Mouse (Mus musculus) cerebellum, postnatal 36 days (tissue): ENCODE data around the gene Gm28434.

Experiments
- DNase-seq, 2 experiments: peaks; one replicate each; pipeline ENCODE4 v3.0.0; 2021 to 2022; ENCODE audit warnings: mixed read lengths in 2 of 2

The Gm28434 gene

GRCm38 (mm10) chr5:87969201-87969600, at the start of gene Gm28434, which contains the start of gene 2310003L06Rik:
Gm28434 (plus strand) TSS chr5:87969517.
2310003L06Rik (plus strand) TSS chr5:87969459.
- DNase-seq, result no peak

GRCm38 (mm10) chr5:87925372-87925771, 43.9 kb upstream of the Gm28434 start, which contains the start of gene Csn3:
Csn3 (plus strand) TSS chr5:87925579.
- no peak for DNase-seq

GRCm38 (mm10) chr5:87931603-87932002, 37.7 kb upstream of the Gm28434 start:
- no peak for DNase-seq

GRCm38 (mm10) chr5:87940752-87941151, 28.6 kb upstream of the Gm28434 start:
- DNase-seq, result no peak

GRCm38 (mm10) chr5:87942515-87942914, 26.8 kb upstream of the Gm28434 start:
- DNase-seq, result no peak

- no peak for DNase-seq
These were observed 17.5 kb upstream of the Gm28434 start for GRCm38 (mm10) chr5:87951836-87952235.

GRCm38 (mm10) chr5:87979139-87979538, 9.8 kb downstream of the Gm28434 start, which contains the start of gene Cabs1:
Cabs1 (plus strand) TSS chr5:87979439.
- no peak for DNase-seq

- no peak for DNase-seq
These were observed 13.3 kb downstream of the Gm28434 start for GRCm38 (mm10) chr5:87982468-87983214.

- no peak for DNase-seq
These were observed 32.9 kb downstream of the Gm28434 start, which contains the start of gene Smr3a for GRCm38 (mm10) chr5:88002249-88002648. Smr3a (plus strand) TSS chr5:88002549.

- DNase-seq, result no peak
These were observed 35.9 kb downstream of the Gm28434 start for GRCm38 (mm10) chr5:88005241-88005640.
